Mouse (Mus musculus) MEL (cell line): ENCODE data around the gene Rhob. TPM values are rescaled to one million over a fixed set of nuclear protein-coding genes. Genes with fewer than 3 reads are reported as not detected.

Source experiments
- DNase-seq: peaks from one replicate; pipeline ENCODE4 v3.0.0; 2011; ENCODE audit warnings: low read depth, low spot score
- H3K27ac ChIP-seq: 2 replicates; pipeline ENCODE4 v1.5.1; 2012; ENCODE audit warnings: low read depth, mild to moderate bottlenecking, control low read depth, low read length, moderate library complexity; ENCODE audit not compliant: control insufficient read depth
- H3K27me3 ChIP-seq, 2 experiments: fragments of 150-350 bp in 1 of 2; sonication (generic) in 1 of 2; 2 replicates each; pipeline ENCODE4 v1.6.1; 2012; ENCODE audit warnings: low read length in 2 of 2, mild to moderate bottlenecking in 2 of 2, improper control_type of control experiment in 1 of 2, moderate library complexity in 1 of 2; ENCODE audit not compliant: insufficient read depth in 2 of 2, control insufficient read depth in 1 of 2
- H3K36me3 ChIP-seq, 2 experiments: 2 replicates each; pipeline ENCODE4 v1.6.1; 2012 to 2014; ENCODE audit warnings: low read length in 2 of 2, improper control_type of control experiment in 1 of 2, inconsistent platforms in 1 of 2, mild to moderate bottlenecking in 1 of 2; ENCODE audit not compliant: insufficient read depth in 2 of 2, control insufficient read depth in 1 of 2
- H3K4me1 ChIP-seq, 2 experiments: fragments of 150-350 bp in 1 of 2; sonication (generic) in 1 of 2; 2 replicates each; pipeline ENCODE4 v1.6.1; 2012; ENCODE audit warnings: low read length in 2 of 2, improper control_type of control experiment in 1 of 2, mild to moderate bottlenecking in 1 of 2; ENCODE audit not compliant: insufficient read depth in 2 of 2, control insufficient read depth in 1 of 2
- H3K4me3 ChIP-seq, 2 experiments: fragments of 150-350 bp in 1 of 2; sonication (generic) in 1 of 2; 2 replicates each; pipeline ENCODE4 v1.5.1; 2012; ENCODE audit warnings: low read depth in 2 of 2, low read length in 2 of 2, mild to moderate bottlenecking in 2 of 2, moderate library complexity in 2 of 2, control low read depth in 1 of 2, improper control_type of control experiment in 1 of 2; ENCODE audit not compliant: control insufficient read depth in 1 of 2, insufficient read depth in 1 of 2
- H3K79me2 ChIP-seq: 2 replicates; pipeline ENCODE4 v1.6.1; 2012; ENCODE audit warnings: mild to moderate bottlenecking, low read length, moderate library complexity; ENCODE audit not compliant: control insufficient read depth, poor library complexity, insufficient read depth
- H3K9ac ChIP-seq: 2 replicates; pipeline ENCODE4 v1.6.1; 2012; ENCODE audit warnings: low read depth, mild to moderate bottlenecking, control low read depth, low read length, moderate library complexity; ENCODE audit not compliant: control insufficient read depth, poor library complexity, severe bottlenecking
- H3K9me3 ChIP-seq: fragments of 150-350 bp; sonication (generic); replicated peaks from 2 replicates; pipeline ENCODE4 v1.6.1; 2012; ENCODE audit warnings: mild to moderate bottlenecking, low read length, improper control_type of control experiment, moderate library complexity; ENCODE audit not compliant: insufficient read depth
- E2F4 ChIP-seq: IDR thresholded peaks from 2 replicates; pipeline ENCODE4 v1.6.1; 2011; ENCODE audit warnings: low read depth, low read length, improper control_type of control experiment, borderline replicate concordance
- ELF1 ChIP-seq: IDR thresholded peaks from 2 replicates; pipeline ENCODE4 v1.6.1; 2014; ENCODE audit warnings: low read depth, mild to moderate bottlenecking, inconsistent platforms, low read length, improper control_type of control experiment, moderate library complexity
- GABPA ChIP-seq: IDR thresholded peaks from 2 replicates; pipeline ENCODE4 v1.6.1; 2012; ENCODE audit warnings: low read depth, mild to moderate bottlenecking, inconsistent platforms, low read length, improper control_type of control experiment, moderate library complexity
- JUND ChIP-seq: IDR thresholded peaks from 2 replicates; pipeline ENCODE4 v1.6.1; 2011; ENCODE audit warnings: low read depth, mild to moderate bottlenecking, improper control_type of control experiment, low read length
- KAT2A ChIP-seq: conservative IDR thresholded peaks from 2 replicates; pipeline ENCODE4 v1.6.1; 2012; ENCODE audit warnings: low read depth, low read length, improper control_type of control experiment, inconsistent platforms
- MEF2A ChIP-seq: IDR thresholded peaks from 2 replicates; pipeline ENCODE4 v1.6.1; 2014; ENCODE audit warnings: low read depth, mild to moderate bottlenecking, inconsistent platforms, low read length, improper control_type of control experiment; ENCODE audit not compliant: poor library complexity, insufficient replicate concordance, severe bottlenecking; ENCODE audit errors: extremely low read depth
- MXI1 ChIP-seq: IDR thresholded peaks from 2 replicates; pipeline ENCODE4 v1.6.1; 2011; ENCODE audit warnings: mild to moderate bottlenecking, low read depth, low read length, improper control_type of control experiment
- POLR2A ChIP-seq, 2 experiments: IDR thresholded peaks; 2 replicates each; pipeline ENCODE4 v1.6.1; 2011 to 2012; ENCODE audit warnings: low read length in 2 of 2, mild to moderate bottlenecking in 2 of 2, control low read depth in 1 of 2, improper control_type of control experiment in 1 of 2, low read depth in 1 of 2, moderate library complexity in 1 of 2; ENCODE audit not compliant: control insufficient read depth in 1 of 2, insufficient read depth in 1 of 2, poor library complexity in 1 of 2
- POLR2AphosphoS2 ChIP-seq: IDR thresholded peaks from 2 replicates; pipeline ENCODE4 v1.6.1; 2011; ENCODE audit warnings: low read length, improper control_type of control experiment
- POLR2AphosphoS5 ChIP-seq: IDR thresholded peaks from 2 replicates; pipeline ENCODE4 v1.6.1; 2012; ENCODE audit warnings: low read depth, borderline replicate concordance, mild to moderate bottlenecking, inconsistent platforms, low read length, moderate library complexity, mixed read lengths
- RCOR1 ChIP-seq: IDR thresholded peaks from 2 replicates; pipeline ENCODE4 v1.6.1; 2012; ENCODE audit warnings: low read depth, mild to moderate bottlenecking, inconsistent platforms, low read length, improper control_type of control experiment
- SIN3A ChIP-seq: IDR thresholded peaks from 2 replicates; pipeline ENCODE4 v1.6.1; 2012; ENCODE audit warnings: low read length, improper control_type of control experiment, inconsistent platforms
- SMC3 ChIP-seq: IDR thresholded peaks from 2 replicates; pipeline ENCODE4 v1.6.1; 2011; ENCODE audit warnings: low read depth, low read length, improper control_type of control experiment
- TCF12 ChIP-seq: IDR thresholded peaks from 2 replicates; pipeline ENCODE4 v1.6.1; 2014; ENCODE audit warnings: low read depth, mild to moderate bottlenecking, inconsistent platforms, low read length, improper control_type of control experiment, moderate library complexity
- ZC3H11A ChIP-seq: IDR thresholded peaks from 2 replicates; pipeline ENCODE4 v1.6.1; 2012; ENCODE audit warnings: low read depth, mild to moderate bottlenecking, inconsistent platforms, low read length, improper control_type of control experiment
- polyA plus RNA-seq, 2 experiments: library from polyadenylated mRNA; stranded (reverse) in 1 of 2; unstranded in 1 of 2; fragments of >175 nt in 1 of 2; fragments of >200 nt in 1 of 2; gene quantifications; 2 replicates each; pipeline versions ENCODE4 v1.2.1 to v1.2.4; 2012; ENCODE audit warnings: low replicate concordance in 2 of 2, low read depth in 1 of 2; ENCODE audit not compliant: insufficient read length in 2 of 2, insufficient read depth in 1 of 2, missing spikeins in 1 of 2
- total RNA-seq: library from RNA; depleted of rRNA; stranded (reverse); fragments of 300-350 nt; gene quantifications from 2 replicates; pipeline ENCODE4 v1.2.3, GENCODE M21; 2012

The Rhob gene
- total and polyA plus RNA-seq, 3 experiments: 1.8 to 6.0 TPM; not detected in 1

DNA sequence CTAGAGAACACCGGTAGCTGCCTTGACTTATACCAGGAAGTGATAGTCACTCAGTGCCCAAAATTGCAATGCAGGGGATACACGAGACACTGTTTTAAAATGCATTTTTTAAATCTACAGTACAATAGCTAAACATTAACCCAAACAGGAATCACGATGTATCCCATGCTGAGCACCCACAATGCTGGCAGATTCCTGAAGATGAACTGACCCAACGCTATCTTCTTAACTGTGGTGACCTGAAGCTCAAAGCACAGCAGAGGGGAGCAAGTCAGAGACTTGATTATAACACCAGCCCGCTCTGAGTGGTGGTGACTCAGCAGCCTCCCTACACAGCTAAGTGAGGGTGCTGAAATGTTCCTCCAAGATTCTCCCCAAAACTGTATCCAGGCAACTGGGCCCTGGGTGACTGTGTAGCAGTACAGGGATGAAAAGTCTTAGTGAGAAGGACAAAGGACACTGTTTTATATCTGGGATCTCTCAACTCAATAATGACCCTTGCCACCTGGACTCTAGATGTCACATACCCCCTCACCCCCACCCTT lies 45.3 kb upstream of the Rhob start:
- TF ChIP-seq JUND (no peak), E2F4 (no peak), POLR2AphosphoS2 (no peak), SIN3A (no peak), TCF12 (no peak), RCOR1 (no peak)
- TF ChIP-seq, all 39 proteins: peak for 0
- no peak overlapping the region for H3K27ac ChIP-seq
- H3K9ac ChIP-seq: no peak overlapping the region
- H3K36me3 ChIP-seq: no peaks in the 10 kb centered on the region; a peak in 1 of 4 replicates
- no peaks in the 10 kb centered on the region for H3K4me1 ChIP-seq
- no peaks in the 10 kb centered on the region for H3K79me2 ChIP-seq
- no peaks in the 10 kb centered on the region; a peak in 1 of 4 replicates for H3K27me3 ChIP-seq
- H3K4me3 ChIP-seq: no peak overlapping the region
- H3K9me3 ChIP-seq: no peaks in the 10 kb centered on the region
- DNase-seq: no peak

DNA sequence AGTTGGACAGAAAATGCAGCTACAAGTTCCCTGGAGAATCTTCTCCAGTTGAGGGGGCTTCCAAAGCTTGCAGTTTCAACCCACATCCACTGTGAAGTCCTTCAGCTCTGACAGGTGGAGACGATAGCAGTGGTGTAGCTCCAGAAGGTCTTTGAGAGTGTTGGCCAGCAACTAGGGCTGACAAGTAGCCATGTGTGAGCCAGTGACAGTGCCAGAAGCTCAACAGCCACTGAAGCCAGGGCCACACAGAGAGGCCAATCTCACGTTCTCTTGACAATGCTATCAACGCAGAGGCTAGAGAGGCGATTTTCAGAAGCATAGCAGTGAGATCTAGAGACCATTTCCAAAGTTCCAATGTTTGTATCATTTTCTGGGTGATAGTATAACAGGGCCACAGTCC lies 42.6 kb upstream of the Rhob start:
- DNase-seq: no peak
- Histone ChIP-seq H3K27me3 (no peaks in the 10 kb centered on the region; a peak in 1 of 4 replicates), H3K79me2 (no peaks in the 10 kb centered on the region), H3K4me1 (no peaks in the 10 kb centered on the region), H3K36me3 (no peaks in the 10 kb centered on the region), H3K27ac (no peak overlapping the region), H3K9me3 (no peaks in the 10 kb centered on the region), H3K9ac (no peak overlapping the region), H3K4me3 (no peak overlapping the region)
- no peak for TF ChIP-seq ZC3H11A
- TF ChIP-seq POLR2A (IDR thresholded peaks at IDR 0.05; ENCODE audit: control insufficient read depth in 1 of 2, insufficient read depth in 1 of 2, low read depth in 1 of 2, low read length in 2 of 2, poor library complexity in 1 of 2): no peak
- no peak for TF ChIP-seq MEF2A
- TF ChIP-seq KAT2A: no peak
- no peak for TF ChIP-seq GABPA
- no peak for TF ChIP-seq MXI1
- TF ChIP-seq SMC3: no peak
- TF ChIP-seq POLR2AphosphoS2: no peak
- no peak for TF ChIP-seq ELF1

DNA sequence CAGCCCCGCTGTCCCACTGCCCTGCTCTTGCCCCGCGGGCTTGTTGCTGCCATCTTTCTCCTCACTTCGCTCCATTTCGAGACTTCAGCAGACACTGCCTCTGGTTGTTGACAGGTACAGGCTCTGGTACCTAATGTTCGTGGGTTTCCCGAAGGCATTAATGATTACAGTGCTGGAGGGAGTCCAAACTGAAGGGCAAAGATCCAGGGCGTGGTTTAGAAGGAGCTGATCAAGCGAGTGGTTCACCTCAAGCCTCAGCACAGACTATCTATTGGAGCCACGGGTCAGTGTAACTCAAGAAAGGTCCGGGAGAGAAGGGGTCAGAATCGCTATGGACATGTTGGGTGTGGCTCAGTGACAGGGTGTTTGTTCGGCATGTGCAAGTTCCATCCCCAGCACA lies 39.7 kb upstream of the Rhob start:
- H3K27ac ChIP-seq: no peak overlapping the region
- no peak overlapping the region for H3K4me3 ChIP-seq
- no peaks in the 10 kb centered on the region for H3K9me3 ChIP-seq
- peaks cover 0 to 2% of the 10 kb centered on the region in 2 experiments; a peak in 3 of 4 replicates for H3K27me3 ChIP-seq
- H3K9ac ChIP-seq: no peak overlapping the region
- no peaks in the 10 kb centered on the region for H3K79me2 ChIP-seq
- DNase-seq: no peak
- no peak for TF ChIP-seq POLR2A (IDR thresholded peaks at IDR 0.05; ENCODE audit: control insufficient read depth in 1 of 2, insufficient read depth in 1 of 2, low read depth in 1 of 2, low read length in 2 of 2, poor library complexity in 1 of 2)
- no peak for TF ChIP-seq TCF12
- no peak for TF ChIP-seq POLR2AphosphoS5
- H3K4me1 ChIP-seq: no peaks in the 10 kb centered on the region
- no peaks in the 10 kb centered on the region for H3K36me3 ChIP-seq
